Mouse (Mus musculus): ENCODE measurements around the gene Prc1.

DNA sequence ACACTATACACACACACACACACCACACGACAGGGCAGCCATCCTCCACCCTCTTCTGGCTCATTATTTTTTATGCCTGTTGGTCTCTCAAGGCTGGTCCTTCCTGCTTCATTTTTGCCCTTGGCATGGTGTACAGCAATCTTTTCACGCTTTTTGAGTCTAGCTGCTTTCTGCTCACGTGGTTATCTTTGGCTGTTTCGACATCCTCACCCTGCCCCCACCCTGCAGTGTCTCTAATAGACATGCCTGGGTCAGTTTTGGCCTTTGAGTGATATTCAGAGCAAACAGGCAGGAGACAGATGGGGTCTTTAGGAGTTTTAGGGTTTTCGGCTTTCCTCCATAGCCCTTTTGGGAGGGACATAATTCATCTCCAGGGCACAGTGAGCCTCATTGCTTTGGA is 52.6 kb downstream of the Prc1 start:
- TF ChIP-seq CTCF (conservative IDR thresholded peaks at IDR 0.05; ENCODE audit: insufficient read depth, insufficient read length, low read depth, low read length), result no peak
- no peak for TF ChIP-seq POLR2A (IDR thresholded peaks at IDR 0.05; ENCODE audit: low read depth, low read length)
